Mouse (Mus musculus) embryonic facial prominence, embryonic 15.5 days (tissue): Measurements from ENCODE around the gene Ahsa2. TPM values are rescaled to one million over a fixed set of nuclear protein-coding genes. Genes with fewer than 3 reads are reported as not detected.
"Not testable (repeated sequence)": the region's sequence is repeated elsewhere in the genome, so short reads cannot be mapped to it uniquely, and the experiment has no call there.

Experiments used
- ATAC-seq: fragments of 200-750 bp; cut with Nextera tagmentation; 2 replicates; pipeline ENCODE4 v1.8.0; 2017; ENCODE audit warnings: low read depth, moderate TSS enrichment; ENCODE audit not compliant: insufficient number of reproducible peaks, low FRiP score, low TSS enrichment
- H3K27ac ChIP-seq: fragments of 300-500 bp; sonication (generic); replicated peaks from 2 replicates; pipeline ENCODE4 v1.5.1; 2015; ENCODE audit warnings: mild to moderate bottlenecking, inconsistent platforms
- H3K27me3 ChIP-seq: fragments of 300-500 bp; sonication (generic); 2 replicates; pipeline ENCODE4 v1.6.1; 2015; ENCODE audit warnings: inconsistent platforms
- H3K36me3 ChIP-seq: fragments of 300-500 bp; sonication (generic); 2 replicates; pipeline ENCODE4 v1.6.1; 2015; ENCODE audit warnings: mild to moderate bottlenecking, inconsistent platforms
- H3K4me1 ChIP-seq: fragments of 300-500 bp; sonication (generic); 2 replicates; pipeline ENCODE4 v1.6.1; 2015; ENCODE audit warnings: inconsistent platforms
- H3K4me2 ChIP-seq: fragments of 300-500 bp; sonication (generic); replicated peaks from 2 replicates; pipeline ENCODE4 v1.6.1; 2015; ENCODE audit warnings: mild to moderate bottlenecking, inconsistent platforms
- H3K4me3 ChIP-seq: fragments of 300-500 bp; sonication (generic); replicated peaks from 2 replicates; pipeline ENCODE4 v1.5.1; 2015; ENCODE audit warnings: mild to moderate bottlenecking, inconsistent platforms
- H3K9ac ChIP-seq: fragments of 300-500 bp; sonication (generic); 2 replicates; pipeline ENCODE4 v1.6.1; 2015; ENCODE audit warnings: inconsistent platforms
- H3K9me3 ChIP-seq: fragments of 300-500 bp; sonication (generic); replicated peaks from 2 replicates; pipeline ENCODE4 v1.6.1; 2016; ENCODE audit warnings: inconsistent platforms
- WGBS: fragments of 180-500 bp; shearing (Covaris S2); methylation state at CpG from one replicate; pipeline ENCODE4 v1.1.7; 2015; 5-methylcytosine and 5-hydroxymethylcytosine counted together
- polyA plus RNA-seq: library from polyadenylated mRNA; unstranded; fragments of >200 nt; fragmentation: Nextera tagmentation; extraction: Ambion mirVana; gene quantifications from 2 replicates; pipeline ENCODE4 v1.2.1, GENCODE M21; 2015

Gene Ahsa2
- 77.3 and 88.8 TPM in 2 replicates for polyA plus RNA-seq

DNA sequence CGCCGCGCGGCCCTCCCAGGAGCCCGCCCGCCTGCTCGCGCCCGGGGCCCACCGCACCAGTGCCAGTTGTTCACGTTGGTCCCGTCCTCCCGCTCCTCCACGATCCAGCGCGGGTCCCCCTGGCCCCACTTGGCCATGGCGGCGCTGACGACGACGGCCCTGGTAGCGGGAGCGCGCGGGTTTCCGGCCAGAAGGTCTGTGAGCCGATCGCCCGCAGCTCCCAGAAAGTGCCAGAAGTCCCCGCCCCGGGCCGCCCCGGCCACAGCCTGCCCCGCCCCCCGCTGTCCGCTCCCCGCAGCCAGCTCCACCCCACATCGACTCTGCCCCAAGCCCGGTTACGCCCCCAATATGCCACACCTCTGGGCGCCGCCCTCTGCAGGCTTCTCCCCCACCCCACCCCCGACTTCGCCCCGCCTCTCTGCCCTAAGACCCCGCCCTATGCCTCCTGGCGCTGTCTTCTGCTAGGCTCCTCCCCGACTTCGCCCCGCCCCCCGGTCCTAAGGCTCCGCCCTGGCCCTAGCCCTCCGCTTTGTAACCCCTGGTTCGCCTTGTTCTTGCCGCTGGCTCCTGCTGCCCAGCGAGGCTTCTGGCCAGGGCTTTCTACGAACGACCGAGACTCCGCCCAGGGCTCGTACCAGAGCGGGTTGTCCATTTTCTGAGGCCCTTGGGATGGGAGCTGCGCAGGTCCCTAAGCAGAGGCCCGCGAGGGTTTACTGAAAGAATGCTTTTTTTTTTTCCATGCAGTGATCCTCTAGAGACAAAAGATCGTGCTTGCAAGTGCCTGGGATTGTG is at the start of gene Ahsa2:
Gene Ahsa2, minus strand, starts transcription at position 313 of the 792 bp plus-strand sequence.
- Histone ChIP-seq H3K9me3 (no peaks in the 10 kb centered on the region), H3K4me3 (peak within 1 kb of the TSS; percentile 91), H3K27ac (peak within 1 kb of the TSS; percentile 96), H3K9ac (peak within 1 kb of the TSS; percentile 93), H3K4me2 (peak within 1 kb of the TSS; percentile 74), H3K36me3 (peaks cover 22% of the 10 kb centered on the region), H3K4me1 (peaks cover 20% of the 10 kb centered on the region), H3K27me3 (no peaks in the 10 kb centered on the region)
- peak; percentile 96 for ATAC-seq
- WGBS: under 1% methylated on average over 65 of the region's 66 CpGs

GRCm38 (mm10) chr11:23537446-23537845 is 39.6 kb upstream of the Ahsa2 start:
- H3K9ac ChIP-seq: no peak overlapping the region
- H3K4me2 ChIP-seq: no peak overlapping the region
- H3K27me3 ChIP-seq: no peaks in the 10 kb centered on the region
- H3K27ac ChIP-seq: no peak overlapping the region
- ATAC-seq: no peak
- H3K4me3 ChIP-seq: no peak overlapping the region
- H3K36me3 ChIP-seq: no peaks in the 10 kb centered on the region
- 79% methylated on average over 2 of the region's 2 CpGs for WGBS
- H3K4me1 ChIP-seq: no peaks in the 10 kb centered on the region
- H3K9me3 ChIP-seq: no peaks in the 10 kb centered on the region

GRCm38 (mm10) chr11:23520473-23521205 is 22.8 kb upstream of the Ahsa2 start, which contains the start of gene 1700093K21Rik:
TSS of gene 1700093K21Rik (minus strand) at chr11:23521155.
- 41% methylated on average over 5 of the region's 5 CpGs for WGBS
- Histone ChIP-seq H3K4me1 (no peaks in the 10 kb centered on the region), H3K9me3 (no peaks in the 10 kb centered on the region), H3K4me2 (no peak within 1 kb of the TSS), H3K9ac (no peak within 1 kb of the TSS), H3K4me3 (no peak within 1 kb of the TSS), H3K27me3 (no peaks in the 10 kb centered on the region), H3K27ac (no peak within 1 kb of the TSS), H3K36me3 (no peaks in the 10 kb centered on the region)
- ATAC-seq: no peak

DNA sequence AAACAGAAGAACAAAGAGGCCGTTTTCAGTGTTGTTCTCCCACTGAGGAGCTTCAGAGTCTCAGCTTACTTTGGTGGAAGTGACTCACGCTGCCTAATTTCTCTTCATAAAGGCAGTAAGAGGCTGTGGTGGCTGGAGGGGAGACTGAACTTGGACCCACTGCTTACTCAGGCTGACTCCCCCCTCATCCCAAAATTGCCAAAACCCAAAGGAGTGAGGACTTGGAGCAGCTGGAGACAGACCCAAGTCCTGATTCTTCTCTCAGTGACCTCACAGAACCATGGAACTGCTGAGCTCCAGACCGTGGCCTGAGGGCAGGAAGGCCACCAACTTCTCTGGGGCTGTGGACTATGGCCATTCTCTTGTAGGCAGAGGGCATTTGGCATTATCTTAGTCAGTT is 21.2 kb upstream of the Ahsa2 start:
- Histone ChIP-seq H3K9ac (no peak overlapping the region), H3K4me3 (no peak overlapping the region), H3K4me2 (no peak overlapping the region), H3K9me3 (no peaks in the 10 kb centered on the region), H3K36me3 (no peaks in the 10 kb centered on the region), H3K4me1 (no peaks in the 10 kb centered on the region), H3K27me3 (no peaks in the 10 kb centered on the region), H3K27ac (no peak overlapping the region)
- no peak for ATAC-seq
- 73% methylated on average over 3 of the region's 3 CpGs for whole genome bisulfite sequencing

GRCm38 (mm10) chr11:23515315-23515714 is 17.5 kb upstream of the Ahsa2 start:
- Histone ChIP-seq H3K36me3 (no peaks in the 10 kb centered on the region), H3K4me2 (no peak overlapping the region), H3K9me3 (no peaks in the 10 kb centered on the region), H3K27me3 (no peaks in the 10 kb centered on the region), H3K27ac (no peak overlapping the region), H3K9ac (no peak overlapping the region), H3K4me3 (no peak overlapping the region), H3K4me1 (no peaks in the 10 kb centered on the region)
- ATAC-seq: no peak
- WGBS: 65% methylated on average over 2 of the region's 2 CpGs

DNA sequence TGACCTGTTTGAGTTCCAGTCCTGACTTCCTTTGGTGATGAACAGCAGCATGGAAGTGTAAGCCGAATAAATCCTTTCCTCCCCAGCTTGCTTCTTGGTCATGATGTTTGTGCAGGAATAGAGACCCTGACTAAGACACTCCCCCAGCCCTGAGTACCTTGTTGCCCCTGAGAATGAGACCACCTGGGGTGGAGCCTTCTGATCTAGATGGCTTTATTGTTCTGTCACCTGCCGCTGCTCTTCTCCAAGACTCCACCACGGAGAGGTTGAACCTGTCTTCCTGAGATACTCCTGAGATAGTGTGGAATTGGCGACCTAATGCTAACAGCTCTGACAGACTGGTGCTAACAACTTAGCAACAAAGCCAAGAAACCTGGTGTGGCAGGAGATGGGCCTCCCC is 17.0 kb upstream of the Ahsa2 start:
- 60% methylated on average over 4 of the region's 4 CpGs for WGBS
- not testable (repeated sequence) for H3K27me3 ChIP-seq, H3K4me2 ChIP-seq, ATAC-seq, H3K4me3 ChIP-seq, H3K9ac ChIP-seq, H3K27ac ChIP-seq, H3K4me1 ChIP-seq, H3K36me3 ChIP-seq, H3K9me3 ChIP-seq

- H3K27ac ChIP-seq, H3K4me3 ChIP-seq, H3K4me1 ChIP-seq, H3K9ac ChIP-seq, ATAC-seq, H3K27me3 ChIP-seq, H3K36me3 ChIP-seq, H3K9me3 ChIP-seq, H3K4me2 ChIP-seq: not testable (repeated sequence)
- 66% methylated on average over 5 of the region's 5 CpGs for WGBS
Observed at GRCm38 (mm10) chr11:23504801-23505200, 7.0 kb upstream of the Ahsa2 start.

GRCm38 (mm10) chr11:23498609-23499008 is 779 bp upstream of the Ahsa2 start:
- H3K27ac ChIP-seq: peak overlapping the region; percentile 77; the same call in 1 of the 2 replicates
- H3K36me3 ChIP-seq: peaks cover 16% of the 10 kb centered on the region
- H3K27me3 ChIP-seq: no peaks in the 10 kb centered on the region
- ATAC-seq: no peak
- H3K9me3 ChIP-seq: no peaks in the 10 kb centered on the region
- H3K4me1 ChIP-seq: peaks cover 20% of the 10 kb centered on the region
- WGBS: 49% methylated on average over 5 of the region's 5 CpGs
- 0 out of 2 replicates have a peak overlapping the region, but pooled peaks have one; percentile 40 for H3K9ac ChIP-seq
- H3K4me3 ChIP-seq: peak overlapping the region; percentile 91
- H3K4me2 ChIP-seq: peak overlapping the region; percentile 74

GRCm38 (mm10) chr11:23497335-23497717 is 504 bp downstream of the Ahsa2 start:
- peak; percentile 83 for ATAC-seq
- H3K27ac ChIP-seq: peak overlapping the region; percentile 96
- H3K4me1 ChIP-seq: peaks cover 20% of the 10 kb centered on the region
- H3K9me3 ChIP-seq: no peaks in the 10 kb centered on the region
- no peaks in the 10 kb centered on the region for H3K27me3 ChIP-seq
- peak overlapping the region; percentile 74 for H3K4me2 ChIP-seq
- H3K4me3 ChIP-seq: peak overlapping the region; percentile 91
- H3K36me3 ChIP-seq: peaks cover 28% of the 10 kb centered on the region
- WGBS: under 1% methylated on average over 22 of the region's 22 CpGs
- peak overlapping the region; percentile 93 for H3K9ac ChIP-seq

GRCm38 (mm10) chr11:23496661-23497060 is 1.2 kb downstream of the Ahsa2 start:
- peak overlapping the region; percentile 93; the same call in 1 of the 2 replicates for H3K9ac ChIP-seq
- no peaks in the 10 kb centered on the region for H3K27me3 ChIP-seq
- peak overlapping the region; percentile 91 for H3K4me3 ChIP-seq
- no peaks in the 10 kb centered on the region for H3K9me3 ChIP-seq
- no peak for ATAC-seq
- no peak overlapping the region for H3K27ac ChIP-seq
- H3K4me2 ChIP-seq: peak overlapping the region; percentile 74
- H3K36me3 ChIP-seq: peaks cover 33% of the 10 kb centered on the region
- H3K4me1 ChIP-seq: peaks cover 20% of the 10 kb centered on the region
- 35% methylated on average over 6 of the region's 6 CpGs for WGBS

DNA sequence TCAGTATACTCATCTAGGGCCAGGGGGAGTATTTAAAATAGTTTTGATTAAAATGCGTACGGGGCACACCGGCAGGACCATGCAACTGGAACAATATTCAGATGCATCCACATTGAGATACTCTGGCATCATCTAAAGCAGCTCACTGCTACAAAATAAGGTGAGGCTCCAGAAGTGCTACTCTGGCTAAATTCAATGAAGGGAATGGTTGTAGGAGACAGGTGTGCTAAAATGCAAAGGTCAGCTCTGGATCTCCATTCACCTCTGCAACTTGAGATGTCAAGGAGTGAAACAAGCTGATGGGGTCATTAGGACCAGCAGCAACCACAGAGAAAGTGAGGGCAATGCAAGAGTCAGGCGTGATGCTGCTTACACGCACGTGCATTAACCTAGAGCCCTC is 2.6 kb downstream of the Ahsa2 start:
- Histone ChIP-seq H3K4me2 (no peak overlapping the region), H3K36me3 (peaks cover 47% of the 10 kb centered on the region)

More for the DNA sequence above, 2.6 kb downstream of the Ahsa2 start:
- H3K4me3 ChIP-seq: no peak overlapping the region
- 83% methylated on average over 6 of the region's 6 CpGs for WGBS
- H3K9me3 ChIP-seq: no peaks in the 10 kb centered on the region
- no peak overlapping the region for H3K9ac ChIP-seq
- ATAC-seq: no peak
- no peak overlapping the region for H3K27ac ChIP-seq
- H3K27me3 ChIP-seq: no peaks in the 10 kb centered on the region
- H3K4me1 ChIP-seq: peaks cover 20% of the 10 kb centered on the region
